Mouse (Mus musculus): ENCODE results near the gene Ppil4.
"Not testable (repeated sequence)": the region's sequence is repeated elsewhere in the genome, so short reads cannot be mapped to it uniquely, and the experiment has no call there.

The Ppil4 gene

DNA sequence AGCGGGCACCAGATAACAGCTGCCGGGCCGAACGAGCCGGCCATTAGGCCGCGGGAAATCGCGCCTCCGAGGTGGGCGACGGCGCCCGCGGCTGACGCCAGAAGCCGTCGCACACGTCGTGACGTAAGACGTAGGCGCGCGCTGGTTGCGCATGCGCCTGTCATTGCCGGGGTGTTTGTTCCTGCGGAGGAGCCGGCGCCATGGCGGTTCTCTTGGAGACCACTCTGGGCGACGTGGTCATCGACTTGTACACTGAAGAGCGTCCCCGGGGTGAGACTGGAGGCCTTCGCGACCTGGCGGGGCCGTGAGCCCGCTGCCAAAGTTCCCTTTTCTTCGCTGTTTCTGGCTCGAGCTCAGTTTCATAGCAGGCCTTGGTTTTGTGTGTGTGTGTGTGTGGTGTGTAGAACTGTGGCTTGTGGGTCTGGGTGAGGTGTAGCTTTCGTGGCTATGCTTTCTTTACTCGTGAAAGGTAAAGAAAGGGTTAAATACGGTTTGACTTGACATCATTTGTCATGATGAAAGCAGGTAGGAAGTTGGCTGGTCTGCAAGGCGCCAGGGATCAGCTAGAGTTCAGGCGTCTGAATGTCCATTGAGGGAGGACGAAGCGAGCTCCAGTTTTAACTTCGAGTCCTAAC is at the start of gene Ppil4, which contains the start of gene Ginm1:
Gene Ppil4, plus strand, starts transcription at position 141 of the 635 bp plus-strand sequence.
Gene Ginm1, minus strand, starts transcription at position 74 of the 635 bp plus-strand sequence.
- in situ Hi-C loops (cut with MboI) = no loop called here

DNA sequence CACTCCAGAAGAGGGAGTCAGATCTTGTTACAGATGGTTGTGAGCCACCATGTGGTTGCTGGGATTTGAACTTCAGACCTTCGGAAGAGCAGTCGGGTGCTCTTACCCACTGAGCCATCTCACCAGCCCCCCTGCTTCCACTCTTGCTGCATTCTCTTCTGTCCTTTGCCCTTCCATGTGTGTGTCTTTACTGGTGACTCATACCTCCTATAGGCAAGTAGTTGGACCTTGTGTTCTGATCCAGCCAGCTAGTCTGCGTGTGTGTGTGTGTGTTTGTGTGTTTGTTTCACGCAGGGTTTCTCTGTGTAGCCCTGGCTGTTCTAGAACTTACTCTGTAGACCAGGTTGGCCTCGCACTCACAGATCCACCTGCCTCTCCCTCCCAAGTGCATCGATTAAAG is 47.2 kb upstream of the Ppil4 start:
- in situ Hi-C loops (cut with MboI) = not testable (repeated sequence)

DNA sequence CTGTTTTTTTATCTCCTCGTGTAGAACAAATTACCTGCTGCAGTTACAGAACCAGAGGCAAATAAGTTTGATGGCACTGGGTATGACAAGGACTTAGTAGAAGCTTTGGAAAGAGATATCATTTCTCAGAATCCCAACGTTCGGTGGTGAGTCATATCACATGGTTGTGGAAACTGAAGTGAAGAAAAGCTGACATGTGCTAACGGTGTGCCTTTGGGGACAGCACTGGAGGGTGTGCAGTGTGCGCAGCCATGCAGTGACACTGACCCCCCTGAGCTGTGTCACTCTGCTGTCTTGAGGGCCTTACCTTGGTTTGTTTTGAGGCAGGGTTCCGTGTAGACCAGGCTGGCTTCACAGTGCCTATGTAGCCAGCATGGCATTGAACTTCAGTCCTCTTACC is 43.9 kb upstream of the Ppil4 start:
- in situ Hi-C loops (cut with MboI) = no loop called here

DNA sequence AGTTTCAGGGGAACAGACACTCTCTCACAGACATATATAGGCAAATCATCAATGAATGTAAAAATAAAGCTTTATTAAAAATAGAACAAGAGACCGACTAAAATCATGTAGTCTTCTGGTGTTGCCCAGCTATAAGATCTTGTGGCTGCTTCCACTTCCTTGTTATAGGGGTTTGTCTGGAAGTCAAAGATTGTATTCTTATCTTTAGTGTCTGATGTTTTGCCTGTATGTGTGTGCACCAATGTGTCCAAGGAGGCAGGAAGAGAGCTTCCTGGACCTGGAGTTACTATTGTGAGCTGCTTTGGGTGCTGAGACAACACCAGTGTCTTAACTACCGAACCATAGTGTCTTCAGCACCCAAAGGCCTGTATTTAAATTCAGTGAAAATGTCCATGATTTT is 35.1 kb upstream of the Ppil4 start:
- in situ Hi-C loops (cut with MboI) = no loop called here

DNA sequence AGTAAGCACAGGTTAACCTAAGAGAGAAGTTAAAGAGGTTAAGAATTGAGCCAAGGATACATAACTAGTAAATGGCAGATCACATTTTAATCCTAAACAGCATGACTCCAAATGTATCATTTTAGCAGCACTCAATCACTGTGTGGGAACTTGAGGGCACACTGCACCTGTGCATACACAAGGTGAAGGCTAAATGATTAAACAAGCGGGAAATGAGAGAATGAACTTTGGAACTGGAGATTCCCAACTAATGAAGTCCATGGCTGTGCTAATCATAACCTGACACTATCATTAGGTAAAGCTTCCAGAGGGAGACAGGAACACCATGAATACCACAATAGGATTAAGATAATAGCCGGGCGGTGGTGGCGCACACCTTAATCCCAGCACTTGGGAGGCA is 20.3 kb upstream of the Ppil4 start:
- in situ Hi-C loops (cut with MboI) = no loop called here

DNA sequence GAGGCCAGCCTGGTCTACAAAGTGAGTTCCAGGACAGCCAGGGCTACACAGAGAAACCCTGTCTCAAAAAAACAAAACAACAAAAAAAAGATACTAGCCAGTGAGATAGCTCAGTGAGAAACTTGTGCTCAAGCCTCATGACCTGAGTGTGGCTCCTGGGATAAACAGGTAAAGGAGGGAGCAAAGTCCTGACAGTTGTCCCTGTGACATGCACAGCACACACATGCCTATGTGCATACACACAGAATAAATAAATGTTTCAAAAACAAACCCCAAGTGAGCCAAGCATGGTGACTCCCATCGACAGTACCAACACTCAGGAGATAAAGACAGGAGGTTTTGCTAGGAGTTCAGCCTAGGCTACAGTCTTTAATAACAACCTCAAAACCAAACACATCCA is 19.9 kb upstream of the Ppil4 start:
- in situ Hi-C loops (cut with MboI) = no loop called here

DNA sequence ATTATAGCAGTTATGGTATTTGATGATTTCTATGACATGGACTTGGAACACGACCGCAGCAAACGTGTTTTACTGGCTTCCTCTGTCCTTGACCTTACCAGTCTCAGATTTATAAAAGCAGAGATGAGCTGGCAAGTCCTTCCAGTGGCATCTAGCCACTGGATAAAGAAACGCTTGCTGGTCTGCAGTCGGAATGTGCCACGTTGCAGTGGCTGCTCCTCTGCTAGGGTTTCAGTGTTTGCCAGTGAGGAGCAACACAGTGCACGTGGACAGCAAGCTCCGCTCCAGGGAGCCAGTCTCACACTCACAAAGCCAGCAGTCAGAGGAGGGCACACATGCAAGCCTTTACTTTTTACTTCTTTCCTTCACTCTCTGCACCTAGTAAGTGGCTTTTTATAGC is 17.3 kb upstream of the Ppil4 start:
- in situ Hi-C loops (cut with MboI) = no loop called here

DNA sequence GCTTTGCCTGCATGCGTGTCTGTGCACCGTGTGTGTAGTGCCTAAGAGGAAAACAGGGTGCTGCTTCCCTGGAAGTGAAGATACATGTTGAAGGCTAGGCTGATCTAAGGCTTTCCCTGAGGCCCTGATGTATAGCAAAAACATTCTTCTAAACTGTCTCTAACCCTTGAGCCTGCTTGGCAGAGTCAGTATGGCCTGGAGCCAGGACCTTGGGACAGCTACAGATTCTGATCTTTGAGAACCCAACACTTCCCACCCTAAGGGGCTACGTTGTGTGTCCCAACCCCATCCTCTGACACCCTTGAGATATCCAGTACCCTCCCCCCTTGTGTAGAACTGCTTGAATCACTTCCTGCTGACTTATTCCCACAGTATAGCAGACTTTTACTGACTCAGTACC is 14.3 kb upstream of the Ppil4 start:
- in situ Hi-C loops (cut with MboI) = no loop called here

DNA sequence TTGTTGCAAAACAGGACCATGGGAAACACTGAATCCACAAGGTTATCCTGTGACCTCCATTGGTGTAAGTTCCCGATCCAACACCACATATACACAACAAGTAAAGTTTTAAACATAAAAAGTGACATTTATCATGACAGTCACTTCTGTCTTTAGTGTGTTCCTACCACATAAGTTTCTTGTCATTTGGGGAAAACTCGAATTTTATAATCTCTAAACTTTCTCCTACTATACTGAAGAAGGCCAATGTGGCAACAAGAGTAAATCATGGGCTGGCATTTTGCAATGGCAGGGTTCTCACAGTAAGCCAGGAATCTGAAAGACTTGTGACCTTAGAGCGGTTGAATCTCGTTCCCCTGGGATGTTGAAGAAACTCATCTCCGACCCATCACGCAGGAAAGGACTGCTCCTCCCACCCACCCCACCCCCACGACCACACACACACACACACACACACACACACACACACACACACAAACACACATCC is 12.9 kb upstream of the Ppil4 start:
- in situ Hi-C loops (cut with MboI) = no loop called here

DNA sequence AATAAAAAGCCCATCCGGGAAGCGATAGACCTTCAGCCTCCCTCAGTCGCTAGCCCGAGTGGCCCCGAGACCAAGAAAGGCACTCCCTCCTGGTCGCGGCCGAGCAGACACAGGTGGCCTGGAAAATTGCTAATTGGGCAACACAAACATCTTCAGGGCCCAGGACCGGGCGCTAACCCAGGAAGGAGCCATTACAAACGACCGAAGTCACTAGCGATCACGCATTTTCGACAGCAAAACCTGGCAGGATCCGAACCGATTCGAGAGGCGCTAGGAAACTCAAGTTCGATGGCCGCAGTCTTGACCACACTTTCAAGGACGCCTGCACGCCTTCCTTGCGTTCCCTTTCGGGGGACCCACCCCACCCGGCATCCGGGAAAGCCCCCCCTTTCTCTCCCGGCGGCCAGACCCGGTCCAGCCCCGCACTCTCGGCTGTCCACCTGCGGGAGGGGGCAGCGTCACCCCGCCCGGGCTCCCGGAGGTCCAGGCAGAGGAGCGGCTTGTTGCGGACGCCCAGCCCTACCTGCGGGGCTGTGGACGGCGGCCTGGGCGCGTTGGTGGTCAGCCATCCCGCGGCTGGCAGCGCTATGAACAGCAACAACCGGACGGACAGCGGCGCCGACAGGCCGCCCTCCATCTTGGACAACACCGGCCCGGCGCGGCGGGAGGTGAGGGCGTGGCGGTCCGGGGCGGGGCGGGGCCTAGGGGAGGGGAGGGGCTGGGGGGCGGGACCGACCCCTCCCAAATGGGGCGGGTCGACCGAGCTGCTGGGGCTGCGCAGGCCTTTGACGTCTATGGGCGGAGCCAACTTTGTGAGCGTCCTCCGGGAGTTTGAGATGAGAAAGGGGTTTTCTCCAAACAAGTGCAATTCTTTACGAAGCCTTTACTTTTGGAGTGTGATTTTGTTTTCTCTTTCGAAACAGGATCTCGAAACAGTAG is 12.2 kb upstream of the Ppil4 start:
- in situ Hi-C loops (cut with MboI) = no loop called here

DNA sequence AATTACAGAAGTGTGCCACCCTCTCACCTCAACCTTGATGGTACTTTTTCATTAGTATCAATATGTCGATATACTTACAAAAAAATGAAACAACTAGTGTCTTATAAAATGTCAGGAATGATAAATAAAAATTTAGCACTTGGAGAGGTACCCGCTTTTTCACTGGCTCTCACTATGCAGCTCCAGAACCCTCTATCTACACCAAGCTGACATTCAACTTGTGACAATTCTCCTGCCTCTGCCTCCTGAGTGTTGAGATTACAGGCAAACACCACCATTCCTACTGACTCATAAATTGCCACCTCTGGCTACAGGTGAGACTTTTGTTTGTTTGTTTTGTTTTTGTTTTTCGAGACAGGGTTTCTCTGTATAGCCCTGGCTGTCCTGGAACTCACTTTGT is 11.5 kb upstream of the Ppil4 start:
- in situ Hi-C loops (cut with MboI) = no loop called here

DNA sequence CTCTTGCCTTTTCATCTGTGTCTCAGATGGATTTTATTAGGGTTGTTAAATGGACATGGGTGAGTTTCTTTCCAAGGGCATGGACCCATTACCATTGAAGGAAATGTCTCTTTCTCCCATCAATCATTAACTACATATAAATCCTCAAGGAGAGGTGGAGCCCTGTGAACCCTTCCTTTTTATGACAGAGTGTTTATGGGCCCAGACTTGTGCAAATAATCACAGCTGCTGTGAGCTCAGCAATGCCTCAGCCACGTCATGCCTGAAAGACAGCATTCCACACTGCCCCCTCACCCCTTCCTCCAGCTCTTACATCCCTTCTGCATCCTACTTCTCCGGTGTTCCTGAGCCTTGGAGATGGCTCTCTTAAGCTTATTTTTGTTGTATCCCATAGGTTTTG is 5.4 kb upstream of the Ppil4 start:
- in situ Hi-C loops (cut with MboI) = no loop called here

DNA sequence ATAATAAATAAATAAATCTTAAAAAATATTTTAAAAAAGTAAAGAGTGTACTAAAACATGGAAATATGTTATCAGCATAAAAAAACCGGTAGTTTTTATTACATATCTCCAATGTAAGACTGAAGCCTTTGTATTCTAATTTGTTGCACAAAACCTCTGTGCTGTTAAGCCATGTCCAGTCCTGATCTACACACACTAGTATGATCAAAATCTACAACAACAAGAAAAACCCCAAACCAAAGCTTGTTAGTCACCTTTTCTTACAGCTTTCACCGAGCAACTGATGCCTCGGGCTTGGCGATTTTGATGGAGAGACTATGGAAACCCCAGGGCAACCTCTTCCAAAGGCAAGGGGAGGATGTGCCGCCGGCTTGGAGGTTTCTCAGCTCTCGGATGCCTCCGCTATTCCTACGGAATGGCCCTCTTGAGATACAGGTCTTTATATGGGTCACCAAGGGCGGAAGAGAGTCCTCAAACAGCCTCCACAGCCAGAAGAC is 389 bp upstream of the Ppil4 start:
- in situ Hi-C loops (cut with MboI) = no loop called here

DNA sequence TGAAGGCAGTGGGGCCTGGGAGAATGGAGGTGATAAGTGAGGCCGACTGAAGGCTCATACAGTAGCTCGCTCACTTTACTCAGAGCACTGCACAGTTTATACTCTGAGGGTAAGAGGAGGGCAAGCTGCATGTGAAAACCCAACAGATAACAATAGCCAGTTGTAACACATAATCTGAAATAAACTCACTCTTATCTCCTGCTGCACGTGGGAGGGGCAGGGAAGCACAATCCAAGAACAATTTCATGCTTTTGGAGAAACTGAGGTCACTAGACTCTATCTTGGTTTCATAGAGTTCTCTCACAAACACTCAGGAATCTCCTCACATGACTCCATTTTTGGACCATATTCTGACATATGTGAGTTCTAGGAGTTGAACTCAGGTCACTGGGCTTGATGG is 8.6 kb downstream of the Ppil4 start:
- in situ Hi-C loops (cut with MboI) = no loop called here

DNA sequence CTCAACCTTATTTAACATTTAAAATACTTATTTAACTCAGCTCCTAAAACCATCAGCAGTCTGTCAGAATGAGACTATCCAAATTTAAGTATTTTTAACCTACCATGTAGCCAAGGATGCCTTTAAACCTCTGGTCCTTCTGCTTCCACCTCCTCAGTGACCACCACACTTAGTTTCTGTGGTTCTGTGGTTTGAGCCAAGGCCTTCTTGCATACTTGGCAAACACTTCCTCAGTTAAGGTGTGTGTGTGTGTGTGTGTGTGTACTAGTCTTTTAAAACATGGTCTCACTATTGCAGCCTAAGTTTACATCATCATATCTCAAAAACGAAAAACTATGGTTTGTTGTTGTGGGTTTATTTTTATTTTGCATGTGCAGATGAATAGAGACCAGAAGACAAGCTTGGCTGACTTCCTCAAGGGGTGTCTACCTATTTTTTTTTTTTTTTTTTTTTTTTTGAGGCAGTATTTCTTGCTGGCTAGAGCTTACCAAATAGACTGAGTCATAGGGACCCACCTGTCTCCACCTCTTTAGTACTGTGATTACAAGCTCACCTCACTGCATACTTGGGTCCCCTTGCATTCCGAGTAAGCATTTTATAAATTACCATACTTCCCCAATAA is 9.9 kb downstream of the Ppil4 start:
- in situ Hi-C loops (cut with MboI) = no loop called here

DNA sequence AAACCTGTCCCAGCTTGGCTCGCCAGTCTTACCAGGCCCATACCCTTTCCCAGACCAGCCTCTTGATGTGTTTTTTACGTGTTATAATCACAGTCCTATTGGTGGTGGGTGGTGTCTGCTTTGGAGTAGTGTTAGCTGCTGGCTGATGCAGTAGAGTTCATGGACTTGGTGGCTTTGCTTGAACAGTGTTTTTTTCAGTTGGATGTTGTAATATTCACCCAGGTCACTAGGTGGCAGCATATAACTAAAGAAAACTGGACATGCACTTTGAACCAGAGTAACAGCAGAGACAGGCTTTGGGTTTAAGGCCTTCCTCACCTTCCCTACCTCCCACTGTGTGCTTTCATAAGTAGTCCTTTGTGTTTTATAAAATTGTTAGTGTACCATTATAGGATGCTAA is 17.2 kb downstream of the Ppil4 start:
- in situ Hi-C loops (cut with MboI) = loop anchor here (5.0 kb wide), 1 partner anchor 427 kb away; no protein-coding TSS in a partner anchor

DNA sequence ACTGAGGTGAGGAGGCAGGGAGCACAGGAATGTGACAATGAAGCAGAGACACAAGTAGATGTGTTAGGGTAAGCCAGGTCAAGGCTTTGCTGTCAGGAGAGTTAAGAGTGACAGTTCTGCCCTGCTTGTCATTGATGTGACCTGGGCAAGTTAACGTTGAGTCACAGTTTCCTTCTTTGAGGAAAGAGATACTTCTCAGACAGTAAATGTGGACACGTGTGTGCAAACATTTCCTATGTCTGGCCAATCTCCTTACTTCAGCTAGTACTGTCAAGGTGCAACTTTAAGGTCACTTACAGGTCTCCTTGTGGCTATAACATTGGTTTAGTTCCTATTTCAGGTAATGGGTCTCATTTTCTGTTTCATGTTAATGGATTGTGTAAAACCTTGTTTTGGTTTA is 23.8 kb downstream of the Ppil4 start:
- in situ Hi-C loops (cut with MboI) = loop anchor here (5.0 kb wide), 1 partner anchor 51 kb away; no protein-coding TSS in a partner anchor

DNA sequence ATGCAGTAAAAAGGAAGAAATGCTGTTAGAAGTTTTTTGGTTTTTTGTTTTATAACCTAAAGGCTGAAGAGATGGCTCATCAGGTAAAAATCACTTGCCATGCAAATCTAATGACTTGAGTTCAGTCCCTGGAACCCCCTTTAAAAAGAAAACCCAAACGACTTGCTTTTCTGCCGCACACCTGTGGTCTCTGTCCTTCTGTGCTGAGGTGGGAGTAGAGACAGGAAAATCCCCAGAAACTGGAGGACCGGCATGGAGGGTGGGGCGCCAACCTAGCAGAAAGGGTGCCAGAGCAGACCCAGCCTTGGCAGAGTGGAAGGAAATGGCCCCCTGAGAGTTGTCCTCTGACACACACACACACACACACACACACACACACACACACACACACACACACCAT is 26.0 kb downstream of the Ppil4 start:
- in situ Hi-C loops (cut with MboI) = loop anchor here (5.0 kb wide), 1 partner anchor 49 kb away; no protein-coding TSS in a partner anchor

DNA sequence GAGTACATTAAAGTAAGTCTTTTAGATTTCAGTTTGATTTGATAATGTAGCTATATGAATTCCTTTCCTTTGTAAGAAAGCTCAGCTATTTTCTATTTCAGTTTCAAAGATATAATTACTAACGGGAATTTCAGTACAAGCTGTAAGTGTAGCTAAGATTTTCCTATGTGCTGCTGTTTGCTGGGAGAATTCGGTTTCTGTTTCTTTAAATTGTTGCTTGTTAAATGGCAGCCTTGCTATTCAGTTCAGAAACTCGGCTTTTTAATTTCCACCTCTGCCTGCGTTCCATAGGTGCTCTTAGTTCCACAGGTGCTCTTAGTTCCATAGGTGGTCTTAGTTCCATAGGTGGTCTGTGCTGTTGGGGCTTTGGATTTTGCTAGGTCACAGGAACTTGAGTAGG is 26.5 kb downstream of the Ppil4 start:
- in situ Hi-C loops (cut with MboI) = loop anchor here (5.0 kb wide), 1 partner anchor 48 kb away; no protein-coding TSS in a partner anchor

DNA sequence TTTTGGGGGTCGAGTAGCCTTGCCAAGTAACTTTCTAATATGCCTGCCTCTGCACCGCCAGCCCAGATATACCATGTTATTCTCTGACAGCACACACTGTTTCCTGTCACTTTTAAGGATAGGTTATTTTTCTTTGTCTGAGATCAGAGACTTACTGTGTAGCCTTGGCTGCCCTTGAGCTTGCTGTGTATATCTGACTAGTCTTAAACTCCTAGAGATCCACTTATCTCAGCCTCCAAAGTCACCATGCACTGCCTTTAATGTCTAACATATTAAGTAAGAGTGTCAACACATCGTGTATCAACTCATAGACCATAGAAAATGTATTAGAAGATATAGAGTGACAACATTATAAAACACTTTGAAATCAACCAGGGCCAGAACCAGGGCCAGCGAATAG is 26.9 kb downstream of the Ppil4 start:
- in situ Hi-C loops (cut with MboI) = loop anchor here (5.0 kb wide), 1 partner anchor 48 kb away; no protein-coding TSS in a partner anchor

DNA sequence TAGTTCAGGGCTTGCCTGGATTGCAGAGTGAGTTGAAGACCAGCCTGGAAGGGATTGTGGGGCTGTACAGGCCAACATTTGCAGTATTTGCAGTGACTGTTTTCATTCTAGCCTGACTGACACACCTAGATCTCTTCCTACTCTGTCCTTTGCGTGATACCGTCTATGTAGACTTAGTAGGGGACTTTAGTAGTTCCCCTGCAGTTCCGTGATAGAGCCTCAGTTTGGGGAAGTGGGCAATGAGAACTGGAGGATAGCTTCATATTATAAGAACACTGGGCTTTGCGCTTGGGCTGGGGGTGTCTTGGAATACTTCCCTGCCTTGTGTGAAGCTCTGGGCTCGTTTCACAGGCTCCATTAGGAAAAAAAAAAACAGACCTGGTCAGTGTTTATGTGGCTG is 27.5 kb downstream of the Ppil4 start:
- in situ Hi-C loops (cut with MboI) = no loop called here

DNA sequence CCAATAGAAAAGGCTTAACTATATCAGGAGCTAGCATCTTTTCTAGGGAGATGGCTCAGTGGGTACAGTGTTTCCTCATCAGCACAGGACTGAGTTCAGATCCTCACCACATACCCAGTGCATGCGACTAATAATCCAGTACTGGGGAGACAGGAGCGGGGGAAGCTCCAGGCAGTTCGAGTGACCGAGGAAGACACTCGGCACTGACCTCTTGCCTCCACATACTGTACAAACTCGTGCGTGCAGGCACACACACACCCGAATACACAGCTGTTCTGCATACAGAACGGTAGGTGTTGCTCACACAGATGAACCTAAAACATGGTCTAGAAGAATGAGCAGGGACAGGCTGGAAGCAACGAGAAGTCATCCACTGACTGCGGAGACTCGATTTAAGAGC is 29.3 kb downstream of the Ppil4 start:
- in situ Hi-C loops (cut with MboI) = no loop called here
